Comparison of ENCODE assay signal across 19 mouse cellular contexts in genomic region chr7:81605489-81605888, GRCm38 (mm10). TPM values are rescaled to one million over a fixed set of nuclear protein-coding genes. Genes with fewer than 3 reads are reported as not detected.
A peak's percentile ranks its signal among the peaks of the same experiment; 100 is the strongest.
DNase-seq lines count a peak whose midpoint lies in the region; ATAC-seq and TF ChIP-seq lines count a peak whose summit lies in the region.
"Had no signal": no experiment of that assay in that cellular context is flagged by ENCODE, and none has a peak within 500 bp of the region (broad histone marks: within the 10 kb centered on the region; RNA-seq: fewer than 3 reads in every experiment).

No protein-coding gene starts in this region.

- no peak overlapping the region for H3K9ac ChIP-seq in forebrain, embryonic 11.5 days (ENCODE audit: low read length)
- no peak overlapping the region for H3K9ac ChIP-seq in forebrain, embryonic 12.5 days
- H3K9ac ChIP-seq in liver, embryonic 15.5 days: no peak overlapping the region
- H3K9ac ChIP-seq: embryonic facial prominence, embryonic 12.5 days; forebrain, postnatal 0 days; hindbrain, embryonic 12.5 days had no signal

- no peaks in the 10 kb centered on the region for H3K9me3 ChIP-seq in forebrain, embryonic 11.5 days (ENCODE audit: control insufficient read depth, low read length)
- H3K9me3 ChIP-seq in forebrain, embryonic 12.5 days: no peaks in the 10 kb centered on the region
- H3K9me3 ChIP-seq in G1E (replicated peaks): no peaks in the 10 kb centered on the region
- no peaks in the 10 kb centered on the region for H3K9me3 ChIP-seq in liver, embryonic 15.5 days (replicated peaks)
- H3K9me3 ChIP-seq: embryonic facial prominence, embryonic 12.5 days; hindbrain, embryonic 12.5 days; midbrain, embryonic 10.5 days had no signal

- no peak overlapping the region for H3K4me3 ChIP-seq in forebrain, embryonic 11.5 days (ENCODE audit: low read depth, low read length)
- no peak overlapping the region for H3K4me3 ChIP-seq in forebrain, embryonic 12.5 days (replicated peaks)
- H3K4me3 ChIP-seq in G1E (ENCODE audit: low read depth, low read length): no peak overlapping the region
- no peak overlapping the region for H3K4me3 ChIP-seq in liver, embryonic 15.5 days (replicated peaks)
- H3K4me3 ChIP-seq: embryonic facial prominence, embryonic 12.5 days; hindbrain, embryonic 12.5 days; layer of hippocampus, adult 2 months; midbrain, embryonic 10.5 days had no signal

- H3K4me1 ChIP-seq in forebrain, embryonic 11.5 days (replicated peaks; ENCODE audit: control insufficient read depth, insufficient read depth, low read length): no peaks in the 10 kb centered on the region
- no peaks in the 10 kb centered on the region for H3K4me1 ChIP-seq in forebrain, embryonic 12.5 days
- peaks cover 20% of the 10 kb centered on the region for H3K4me1 ChIP-seq in G1E (ENCODE audit: insufficient read depth, low read depth, low read length)
- H3K4me1 ChIP-seq in liver, embryonic 15.5 days (replicated peaks): peaks cover 36% of the 10 kb centered on the region
- H3K4me1 ChIP-seq: embryonic facial prominence, embryonic 12.5 days; hindbrain, embryonic 12.5 days; midbrain, embryonic 10.5 days had no signal

- peak; percentile 48 for DNase-seq in forebrain, embryonic 11.5 days (ENCODE audit: low spot score)
- DNase-seq in G1E (ENCODE audit: low spot score): peak; percentile 9
- DNase-seq in c-Kit-positive CD71-positive TER-119-positive erythroid progenitor cells, embryonic 14.5 days (ENCODE audit: low spot score): peak; percentile 63
- DNase-seq in ovary, postnatal 36 days (ENCODE audit: low spot score): no peak
- DNase-seq in kidney, adult 11 months: no peak
- DNase-seq: cerebellum, postnatal 10 days; forebrain, postnatal 0 days; kidney, adult 2 months; kidney, postnatal 10 days; lung, postnatal 14 days; right cerebral cortex, adult 18-20 months; thymus, postnatal 36 days had no signal

- WGBS in forebrain, embryonic 11.5 days: 84% methylated on average over 4 of the region's 4 CpGs
- WGBS in forebrain, embryonic 12.5 days: 70% methylated on average over 4 of the region's 4 CpGs
- 22% methylated on average over 4 of the region's 4 CpGs for WGBS in liver, embryonic 15.5 days (ENCODE audit: insufficient replicate concordance)

- no peak for ATAC-seq in forebrain, embryonic 11.5 days (replicated peaks; ENCODE audit: low FRiP score)
- ATAC-seq in forebrain, embryonic 12.5 days (ENCODE audit: low FRiP score): no peak
- peak; percentile 75 for ATAC-seq in G1E (ENCODE audit: extremely low read depth, insufficient number of reproducible peaks, low FRiP score, poor library complexity, severe bottlenecking)
- ATAC-seq in liver, embryonic 15.5 days (ENCODE audit: insufficient read depth): peak; percentile 90
- no peak for ATAC-seq in activated CD4-positive, CD25-positive, alpha-beta regulatory T cell, adult 4 months
- ATAC-seq: forebrain, postnatal 0 days had no signal

- H3K27me3 ChIP-seq in forebrain, embryonic 11.5 days (ENCODE audit: control insufficient read depth, insufficient read depth, low read length): no peaks in the 10 kb centered on the region
- H3K27me3 ChIP-seq in forebrain, embryonic 12.5 days: no peaks in the 10 kb centered on the region
- no peaks in the 10 kb centered on the region for H3K27me3 ChIP-seq in G1E (ENCODE audit: insufficient read depth, low read length)
- H3K27me3 ChIP-seq in liver, embryonic 15.5 days: no peaks in the 10 kb centered on the region
- H3K27me3 ChIP-seq: embryonic facial prominence, embryonic 12.5 days; hindbrain, embryonic 12.5 days had no signal

- H3K27ac ChIP-seq in forebrain, embryonic 11.5 days (ENCODE audit: low read depth, low read length): no peak overlapping the region
- no peak overlapping the region for H3K27ac ChIP-seq in forebrain, embryonic 12.5 days
- peak overlapping the region; percentile 21; the same call in 1 of the 2 replicates for H3K27ac ChIP-seq in liver, embryonic 15.5 days (replicated peaks)
- H3K27ac ChIP-seq: embryonic facial prominence, embryonic 12.5 days; hindbrain, embryonic 12.5 days; layer of hippocampus, adult 2 months; midbrain, embryonic 10.5 days had no signal

- no peak for TF ChIP-seq CTCF in G1E (IDR thresholded peaks at IDR 0.05; ENCODE audit: low read depth, low read length)

- H3K4me2 ChIP-seq in forebrain, embryonic 11.5 days (ENCODE audit: low read depth, low read length, severe bottlenecking): no peak overlapping the region
- no peak overlapping the region for H3K4me2 ChIP-seq in forebrain, embryonic 12.5 days
- peak overlapping the region; percentile 23; the same call in 1 of the 2 replicates for H3K4me2 ChIP-seq in liver, embryonic 15.5 days
- H3K4me2 ChIP-seq: embryonic facial prominence, embryonic 12.5 days; hindbrain, embryonic 12.5 days had no signal

- H3K36me3 ChIP-seq in forebrain, embryonic 11.5 days (ENCODE audit: control insufficient read depth, insufficient read depth, low read length): no peaks in the 10 kb centered on the region
- no peaks in the 10 kb centered on the region; the same call in 1 of the 2 replicates for H3K36me3 ChIP-seq in forebrain, embryonic 12.5 days (replicated peaks)
- H3K36me3 ChIP-seq in G1E (replicated peaks): peaks cover 51% of the 10 kb centered on the region
- no peaks in the 10 kb centered on the region for H3K36me3 ChIP-seq in liver, embryonic 15.5 days (replicated peaks)
- H3K36me3 ChIP-seq: embryonic facial prominence, embryonic 12.5 days; hindbrain, embryonic 12.5 days; midbrain, embryonic 10.5 days had no signal

RNA-seq across cellular contexts. Expression of gene Whamm, which starts 34.4 kb away (rescaled TPM):
- 5.3 and 7.1 TPM in 2 replicates for polyA plus RNA-seq in forebrain, embryonic 11.5 days (2014; fragmentation: Nextera tagmentation; extraction: Ambion mirVana)
- 5.9 and 6.0 TPM in 2 replicates for polyA plus RNA-seq in forebrain, embryonic 12.5 days (2016; fragmentation: Nextera tagmentation; extraction: Ambion mirVana)
- total RNA-seq in G1E (2014; fragmentation: Nextera tagmentation) (35.3 and 40.6 TPM in 2 replicates), G1E (2017) (19.2 and 25.3 TPM in 2 replicates)
- 22.5 and 23.6 TPM in 2 replicates for polyA plus RNA-seq in G1E (2012)
- 4.9 and 5.2 TPM in 2 replicates for polyA plus RNA-seq in liver, embryonic 15.5 days (2015; fragmentation: Nextera tagmentation; extraction: Ambion mirVana)
- 1 to 10 TPM; 4.1 to 4.4 TPM for polyA plus RNA-seq in activated CD4-positive, CD25-positive, alpha-beta regulatory T cell, adult 4 months (2017; shearing (Covaris generic))

RNA-seq across cellular contexts. Expression of gene Fsd2, which starts 38.7 kb away (rescaled TPM):
- 0.15 and 0.25 TPM in 2 replicates for polyA plus RNA-seq in forebrain, embryonic 11.5 days (2014; fragmentation: Nextera tagmentation; extraction: Ambion mirVana)
- polyA plus RNA-seq in forebrain, embryonic 12.5 days (2016; fragmentation: Nextera tagmentation; extraction: Ambion mirVana): 0.27 and 0.31 TPM in 2 replicates
- total RNA-seq in G1E (2014; fragmentation: Nextera tagmentation): not detected in 2 replicates
- 0.05 and 0.06 TPM in 2 replicates for total RNA-seq in G1E (2017)
- not detected in 2 replicates for polyA plus RNA-seq in G1E (2012)
- polyA plus RNA-seq in liver, embryonic 15.5 days (2015; fragmentation: Nextera tagmentation; extraction: Ambion mirVana): 0.31 and 0.47 TPM in 2 replicates
- polyA plus RNA-seq in activated CD4-positive, CD25-positive, alpha-beta regulatory T cell, adult 4 months (2017; shearing (Covaris generic)): 1 to 10 TPM; 5.0 to 5.1 TPM
- polyA plus RNA-seq: midbrain, embryonic 10.5 days had no signal

Comparison
In these comparisons a context has a peak if more than half of its experiments do, and no peak if none do; other contexts are left out.
1. ATAC-seq: peak in G1E (single experiment) and liver, embryonic 15.5 days (single experiment); none in forebrain, embryonic 11.5 days (single experiment), forebrain, embryonic 12.5 days (single experiment) and activated CD4-positive, CD25-positive, alpha-beta regulatory T cell, adult 4 months (single experiment).
2. DNase-seq: peak in forebrain, embryonic 11.5 days (single experiment), G1E (single experiment) and c-Kit-positive CD71-positive TER-119-positive erythroid progenitor cells, embryonic 14.5 days (single experiment); none in ovary, postnatal 36 days (single experiment) and kidney, adult 11 months (single experiment).